In the genomic region with DNA sequence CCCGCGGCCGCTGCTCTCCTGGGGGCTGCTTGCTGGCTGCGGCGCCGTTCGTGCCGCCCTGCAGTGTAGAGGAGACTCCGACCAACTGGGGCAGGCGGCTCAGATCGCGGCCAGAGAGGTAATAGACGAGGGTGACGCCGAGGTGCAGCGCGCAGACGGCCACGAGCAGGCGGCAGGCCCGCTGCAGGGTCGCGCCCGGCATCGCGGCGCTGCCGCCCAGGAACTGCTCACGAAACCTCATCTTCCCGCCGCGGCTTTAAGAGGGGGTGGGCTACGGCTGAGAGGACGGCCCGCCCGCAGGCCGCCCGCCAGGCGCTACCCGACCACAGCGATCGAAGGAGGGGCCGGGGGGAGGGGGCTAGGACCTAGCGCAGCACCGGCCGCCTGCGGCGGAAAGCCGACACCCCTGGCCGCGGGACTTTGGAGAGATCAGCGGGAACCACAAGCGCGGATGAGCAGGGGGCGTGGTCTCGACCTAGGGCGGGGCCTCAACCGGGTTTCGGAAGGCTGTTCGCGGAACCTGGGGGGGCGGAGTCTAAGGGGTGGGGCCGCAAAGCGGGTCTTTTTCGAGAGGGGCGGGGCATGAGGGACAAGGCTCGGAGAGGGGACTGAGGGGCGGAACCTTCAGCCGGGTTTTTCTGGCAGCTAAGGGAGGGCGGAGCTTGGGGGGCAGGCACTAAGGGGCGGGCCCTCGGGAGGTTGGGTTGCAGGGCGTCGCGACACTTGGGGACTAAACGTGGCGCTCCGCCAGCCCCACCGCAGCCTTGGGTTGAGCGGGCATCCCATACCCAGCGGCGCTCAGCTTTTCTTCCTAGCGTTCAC, we compare ENCODE assay signal across 8 mouse cellular contexts. TPM values are rescaled to one million over a fixed set of nuclear protein-coding genes. Genes with fewer than 3 reads are reported as not detected.
DNase-seq lines count a peak whose midpoint lies in the region; ATAC-seq and TF ChIP-seq lines count a peak whose summit lies in the region.

TSS of gene B4galt1 (minus strand) at position 441 of the 822 bp plus-strand sequence.

- in situ Hi-C loops in CH12.LX (cut with MboI; ENCODE audit: low pct_ligation_motif_present, low pct_unique_long_range_greater_than_20kb, low sequenced_read_pairs) = no loop called here

- DNase-seq in CH12.LX (ENCODE audit: extremely low read depth) = peak; percentile 99
- peak; percentile 99 for DNase-seq in c-Kit-positive CD71-positive TER-119-negative erythroid progenitor cells, embryonic 14.5 days (ENCODE audit: low read depth)
- peak; percentile 98 for DNase-seq in heart, postnatal 0 days (ENCODE audit: low spot score)
- peak; percentile 100 for DNase-seq in kidney, postnatal 4 days

- TF ChIP-seq RAD21 in CH12.LX (IDR thresholded peaks at IDR 0.05; ENCODE audit: low read depth, low read length) = no peak; the same call in 1 of the 2 replicates

- dilution Hi-C loops in CH12.LX (cut with MboI; ENCODE audit: extremely low pct_ligation_motif_present, extremely low pct_unique_long_range_greater_than_20kb, low sequenced_read_pairs) = no loop called here

- no peaks in the 10 kb centered on the region for H3K9me3 ChIP-seq in CH12.LX (replicated peaks; ENCODE audit: low read length)
- no peaks in the 10 kb centered on the region for H3K9me3 ChIP-seq in forebrain, embryonic 12.5 days
- H3K9me3 ChIP-seq in heart, postnatal 0 days (replicated peaks; ENCODE audit: control insufficient read depth, low read length) = no peaks in the 10 kb centered on the region
- H3K9me3 ChIP-seq in liver, embryonic 16.5 days (replicated peaks; ENCODE audit: control insufficient read depth, low read length) = no peaks in the 10 kb centered on the region
- no peaks in the 10 kb centered on the region for H3K9me3 ChIP-seq in neural tube, embryonic 13.5 days

- no peak for TF ChIP-seq EP300 in CH12.LX (IDR thresholded peaks at IDR 0.05; ENCODE audit: low read length)
- 0 out of 2 replicates have a peak, but pooled peaks have one; percentile 45 for TF ChIP-seq EP300 in heart, postnatal 0 days (IDR thresholded peaks at IDR 0.05; ENCODE audit: low read depth)

- TF ChIP-seq POLR2A in CH12.LX (IDR thresholded peaks at IDR 0.05; ENCODE audit: low read depth, low read length) = peak; percentile 91; the same call in 1 of the 2 replicates
- TF ChIP-seq POLR2A in testis, adult 2 months (IDR thresholded peaks at IDR 0.05; ENCODE audit: control insufficient read depth, low read depth, low read length) = peak; percentile 70; the same call in 1 of the 2 replicates

- peak within 1 kb of the TSS; percentile 91 for H3K27ac ChIP-seq in CH12.LX (ENCODE audit: insufficient read depth, low read depth)
- peak within 1 kb of the TSS; percentile 88 for H3K27ac ChIP-seq in forebrain, embryonic 12.5 days
- peak within 1 kb of the TSS; percentile 97 for H3K27ac ChIP-seq in heart, postnatal 0 days (ENCODE audit: low read depth)
- H3K27ac ChIP-seq in liver, embryonic 16.5 days (ENCODE audit: low read length) = peak within 1 kb of the TSS; percentile 96
- peak within 1 kb of the TSS; percentile 91 for H3K27ac ChIP-seq in neural tube, embryonic 13.5 days (replicated peaks)
- peak within 1 kb of the TSS; percentile 63 for H3K27ac ChIP-seq in testis, adult 2 months (ENCODE audit: control insufficient read depth, insufficient read depth, low read depth, low read length)

- H3K4me1 ChIP-seq in CH12.LX (ENCODE audit: control insufficient read depth in 1 of 2, insufficient read depth in 2 of 2) = peaks cover 16 to 57% of the 10 kb centered on the region in 2 experiments
- H3K4me1 ChIP-seq in forebrain, embryonic 12.5 days = peaks cover 37% of the 10 kb centered on the region
- peaks cover 22% of the 10 kb centered on the region for H3K4me1 ChIP-seq in heart, postnatal 0 days (ENCODE audit: control insufficient read depth, insufficient read depth)
- peaks cover 37% of the 10 kb centered on the region for H3K4me1 ChIP-seq in liver, embryonic 16.5 days (ENCODE audit: control insufficient read depth, low read depth, low read length)
- H3K4me1 ChIP-seq in neural tube, embryonic 13.5 days (replicated peaks) = peaks cover 44% of the 10 kb centered on the region
- H3K4me1 ChIP-seq in testis, adult 2 months (ENCODE audit: control insufficient read depth, insufficient read depth, low read length) = peaks cover 14% of the 10 kb centered on the region

- H3K27me3 ChIP-seq in CH12.LX (replicated peaks) = no peaks in the 10 kb centered on the region
- H3K27me3 ChIP-seq in forebrain, embryonic 12.5 days = no peaks in the 10 kb centered on the region
- no peaks in the 10 kb centered on the region for H3K27me3 ChIP-seq in heart, postnatal 0 days (ENCODE audit: control insufficient read depth, insufficient read depth, low read length)
- H3K27me3 ChIP-seq in liver, embryonic 16.5 days (ENCODE audit: control insufficient read depth, insufficient read depth, low read depth, low read length) = no peaks in the 10 kb centered on the region
- H3K27me3 ChIP-seq in neural tube, embryonic 13.5 days = no peaks in the 10 kb centered on the region
- no peaks in the 10 kb centered on the region for H3K27me3 ChIP-seq in testis, adult 2 months (ENCODE audit: control insufficient read depth, insufficient read depth, low read length)

- H3K4me3 ChIP-seq in CH12.LX (replicated peaks in 1 of 3; ENCODE audit: low read depth in 2 of 3, low read length in 2 of 3, poor library complexity in 1 of 3) = peak within 1 kb of the TSS; percentile 92 to 99 (median 92)
- H3K4me3 ChIP-seq in forebrain, embryonic 12.5 days (replicated peaks) = peak within 1 kb of the TSS; percentile 72
- H3K4me3 ChIP-seq in heart, postnatal 0 days (ENCODE audit: low read depth, low read length) = peak within 1 kb of the TSS; percentile 82
- H3K4me3 ChIP-seq in liver, embryonic 16.5 days (ENCODE audit: low read depth, low read length) = peak within 1 kb of the TSS; percentile 81
- H3K4me3 ChIP-seq in neural tube, embryonic 13.5 days = peak within 1 kb of the TSS; percentile 78
- peak within 1 kb of the TSS; percentile 83 for H3K4me3 ChIP-seq in testis, adult 2 months (ENCODE audit: control insufficient read depth, low read depth, low read length)

- H3K79me2 ChIP-seq in CH12.LX (replicated peaks; ENCODE audit: control insufficient read depth, extremely low read depth, insufficient read depth, poor library complexity, severe bottlenecking) = peaks cover 40% of the 10 kb centered on the region

- H3K9ac ChIP-seq in CH12.LX (ENCODE audit: insufficient read depth, low read depth) = peak within 1 kb of the TSS; percentile 81
- H3K9ac ChIP-seq in forebrain, embryonic 12.5 days = peak within 1 kb of the TSS; percentile 88
- peak within 1 kb of the TSS; percentile 89 for H3K9ac ChIP-seq in heart, postnatal 0 days (replicated peaks; ENCODE audit: low read depth, low read length)
- H3K9ac ChIP-seq in liver, embryonic 16.5 days (ENCODE audit: low read depth, low read length) = peak within 1 kb of the TSS; percentile 93
- H3K9ac ChIP-seq in neural tube, embryonic 13.5 days = peak within 1 kb of the TSS; percentile 86

- TF ChIP-seq CTCF in CH12.LX (conservative IDR thresholded peaks at IDR 0.05 in 1 of 2, IDR thresholded peaks at IDR 0.05 in 1 of 2; ENCODE audit: low read depth in 2 of 2, low read length in 2 of 2) = no peak
- no peak for TF ChIP-seq CTCF in heart, postnatal 0 days (IDR thresholded peaks at IDR 0.05; ENCODE audit: low read depth)
- no peak for TF ChIP-seq CTCF in testis, adult 2 months (IDR thresholded peaks at IDR 0.05; ENCODE audit: control insufficient read depth, insufficient read depth, insufficient replicate concordance, low read depth, low read length)

- H3K36me3 ChIP-seq in CH12.LX (replicated peaks in 1 of 2; ENCODE audit: control insufficient read depth in 1 of 2, insufficient read depth in 1 of 2, low read length in 1 of 2) = peaks cover 4 to 18% of the 10 kb centered on the region in 2 experiments
- H3K36me3 ChIP-seq in forebrain, embryonic 12.5 days (replicated peaks) = no peaks in the 10 kb centered on the region
- H3K36me3 ChIP-seq in heart, postnatal 0 days (replicated peaks; ENCODE audit: control insufficient read depth, insufficient read depth, low read length) = no peaks in the 10 kb centered on the region; the same call in 1 of the 2 replicates
- H3K36me3 ChIP-seq in liver, embryonic 16.5 days (ENCODE audit: control insufficient read depth, insufficient read depth) = no peaks in the 10 kb centered on the region
- no peaks in the 10 kb centered on the region for H3K36me3 ChIP-seq in neural tube, embryonic 13.5 days
- no peaks in the 10 kb centered on the region for H3K36me3 ChIP-seq in testis, adult 2 months (ENCODE audit: control insufficient read depth, insufficient read depth, low read length)

- peak; percentile 96 for ATAC-seq in forebrain, embryonic 12.5 days (ENCODE audit: low FRiP score)
- peak; percentile 91 for ATAC-seq in heart, postnatal 0 days (ENCODE audit: insufficient read depth, low read depth)
- peak; percentile 80 for ATAC-seq in liver, embryonic 16.5 days (ENCODE audit: low read depth)
- peak; percentile 95 for ATAC-seq in neural tube, embryonic 13.5 days (ENCODE audit: low read depth)

- under 1% methylated on average over 82 of the region's 83 CpGs for WGBS in forebrain, embryonic 12.5 days
- WGBS in heart, postnatal 0 days = under 1% methylated on average over 73 of the region's 83 CpGs
- under 1% methylated on average over 78 of the region's 83 CpGs for WGBS in liver, embryonic 16.5 days (ENCODE audit: insufficient replicate concordance)
- under 1% methylated on average over 76 of the region's 83 CpGs for WGBS in neural tube, embryonic 13.5 days

- H3K4me2 ChIP-seq in CH12.LX (ENCODE audit: insufficient read depth, low read depth, poor library complexity, severe bottlenecking) = peak within 1 kb of the TSS; percentile 48
- H3K4me2 ChIP-seq in forebrain, embryonic 12.5 days = peak within 1 kb of the TSS; percentile 84
- peak within 1 kb of the TSS; percentile 70 for H3K4me2 ChIP-seq in heart, postnatal 0 days (ENCODE audit: low read depth, low read length)
- peak within 1 kb of the TSS; percentile 97 for H3K4me2 ChIP-seq in liver, embryonic 16.5 days (ENCODE audit: low read depth, low read length)
- peak within 1 kb of the TSS; percentile 67 for H3K4me2 ChIP-seq in neural tube, embryonic 13.5 days

TF ChIP-seq in CH12.LX, 34 proteins besides CTCF, POLR2A, EP300 and RAD21 (continues in another document):
- no peak for TF ChIP-seq USF2 (conservative IDR thresholded peaks at IDR 0.05; ENCODE audit: low read depth, low read length)
- TF ChIP-seq NELFE (IDR thresholded peaks at IDR 0.05; ENCODE audit: low read depth, low read length) = peak; percentile 87
- TF ChIP-seq MAX (IDR thresholded peaks at IDR 0.05; ENCODE audit: low read length) = no peak

RNA-seq across cellular contexts. Expression of gene B4galt1, which starts in this region (rescaled TPM):
- total RNA-seq in CH12.LX (2012; rRNA removed) (39.5 and 46.6 TPM in 2 replicates), CH12.LX (2014; rRNA removed) (59.6 and 66.6 TPM in 2 replicates)
- polyA plus RNA-seq in CH12.LX (2012; ENCODE audit: insufficient read length, low read depth) = 72.4 and 80.2 TPM in 2 replicates
- polyA plus RNA-seq in forebrain, embryonic 12.5 days (2016; fragmentation: Nextera tagmentation; extraction: Ambion mirVana) = 12.8 and 14.0 TPM in 2 replicates
- total RNA-seq in heart, postnatal 0 days (2014; rRNA removed; ENCODE audit: low replicate concordance) = 125 and 129 TPM in 2 replicates
- 49.6 and 50.3 TPM in 2 replicates for polyA plus RNA-seq in heart, postnatal 0 days (2015; fragmentation: Nextera tagmentation; extraction: Ambion mirVana)
- 29.7 and 32.6 TPM in 2 replicates for polyA plus RNA-seq in liver, embryonic 16.5 days (2015; fragmentation: Nextera tagmentation; extraction: Ambion mirVana)
- polyA plus RNA-seq in neural tube, embryonic 13.5 days (2015; fragmentation: Nextera tagmentation; extraction: Ambion mirVana) = 10.2 and 12.1 TPM in 2 replicates
- polyA plus RNA-seq in testis, adult 2 months (2012; rRNA removed) = 9.7 and 10.3 TPM in 2 replicates

Comparison
In these comparisons a context has a peak if more than half of its experiments do, and no peak if none do; other contexts are left out.
1. Peak in every context shown above with its lines: DNase-seq, ATAC-seq, H3K4me3 ChIP-seq and H3K27ac ChIP-seq.